Mouse (Mus musculus) small intestine, adult 2 months (tissue): ENCODE measurements around the gene Tet1.

Experiments
- CTCF ChIP-seq: fragments of 200-500 bp; IDR thresholded peaks from 2 replicates; pipeline ENCODE4 v1.5.1; 2012; ENCODE audit warnings: low read depth, mild to moderate bottlenecking, control low read depth, inconsistent platforms, low read length, moderate library complexity, mixed read lengths; ENCODE audit not compliant: insufficient replicate concordance, insufficient read length; ENCODE audit errors: extremely low read depth
- POLR2A ChIP-seq: fragments of 200-500 bp; IDR thresholded peaks from 2 replicates; pipeline ENCODE4 v1.6.1; 2012; ENCODE audit warnings: low read depth, mild to moderate bottlenecking, control low read depth, inconsistent platforms, low read length, moderate library complexity

- TF ChIP-seq CTCF (no peak), POLR2A (no peak)
These were observed 34.0 kb downstream of the Tet1 start for GRCm38 (mm10) chr10:62874828-62875227.
